Mouse (Mus musculus): Measurements from ENCODE around the gene Kcnj9. TPM values are rescaled to one million over a fixed set of nuclear protein-coding genes. Genes with fewer than 3 reads are reported as not detected.

Kcnj9 gene
- polyA plus RNA-seq, 1 experiment from 2014 or later = not detected

Other genes starting within 250 kb of the Kcnj9 start
- 64.4 and 80.4 TPM in 2 replicates for gene Copa, start 246.8 kb downstream of the Kcnj9 start, polyA plus RNA-seq (2015; fragmentation: Nextera tagmentation; extraction: Ambion mirVana)
- 33.6 and 38.6 TPM in 2 replicates for gene Ncstn, start 246.5 kb downstream of the Kcnj9 start, polyA plus RNA-seq (2015; fragmentation: Nextera tagmentation; extraction: Ambion mirVana)
- gene Pex19, start 202.6 kb downstream of the Kcnj9 start, polyA plus RNA-seq (2015; fragmentation: Nextera tagmentation; extraction: Ambion mirVana) = 39.9 and 48.2 TPM in 2 replicates
- 58.1 and 65.0 TPM in 2 replicates for gene Dcaf8, start 181.2 kb downstream of the Kcnj9 start, polyA plus RNA-seq (2015; fragmentation: Nextera tagmentation; extraction: Ambion mirVana)
- 20.9 and 22.2 TPM in 2 replicates for gene Pea15a, start 122.5 kb downstream of the Kcnj9 start, polyA plus RNA-seq (2015; fragmentation: Nextera tagmentation; extraction: Ambion mirVana)
- gene Casq1, start 109.5 kb downstream of the Kcnj9 start, polyA plus RNA-seq (2015; fragmentation: Nextera tagmentation; extraction: Ambion mirVana) = 0.29 and 0.55 TPM in 2 replicates
- gene Atp1a4, start 70.9 kb downstream of the Kcnj9 start, polyA plus RNA-seq (2015; fragmentation: Nextera tagmentation; extraction: Ambion mirVana) = 0.03 TPM in 1 of 2 replicates, not detected in the other
- gene Igsf8, start 67.7 kb downstream of the Kcnj9 start, polyA plus RNA-seq (2015; fragmentation: Nextera tagmentation; extraction: Ambion mirVana) = 15.4 and 16.8 TPM in 2 replicates
- gene Atp1a2, start 31.3 kb downstream of the Kcnj9 start, polyA plus RNA-seq (2015; fragmentation: Nextera tagmentation; extraction: Ambion mirVana) = 0.25 and 0.32 TPM in 2 replicates
- 0.03 and 0.07 TPM in 2 replicates for gene Kcnj10, start 11.9 kb upstream of the Kcnj9 start, polyA plus RNA-seq (2015; fragmentation: Nextera tagmentation; extraction: Ambion mirVana)
- 2.4 and 2.7 TPM in 2 replicates for gene Pigm, start 47.2 kb upstream of the Kcnj9 start, polyA plus RNA-seq (2015; fragmentation: Nextera tagmentation; extraction: Ambion mirVana)
- 1.5 and 1.9 TPM in 2 replicates for gene Slamf9, start 146.0 kb upstream of the Kcnj9 start, polyA plus RNA-seq (2015; fragmentation: Nextera tagmentation; extraction: Ambion mirVana)
- gene Igsf9, start 152.5 kb upstream of the Kcnj9 start, polyA plus RNA-seq (2015; fragmentation: Nextera tagmentation; extraction: Ambion mirVana) = 1.6 and 2.5 TPM in 2 replicates
- 127 and 145 TPM in 2 replicates for gene Tagln2, start 170.7 kb upstream of the Kcnj9 start, polyA plus RNA-seq (2015; fragmentation: Nextera tagmentation; extraction: Ambion mirVana)
- 0.17 and 0.44 TPM in 2 replicates for gene Cfap45, start 191.5 kb upstream of the Kcnj9 start, polyA plus RNA-seq (2015; fragmentation: Nextera tagmentation; extraction: Ambion mirVana)
- gene Vsig8, start 226.6 kb upstream of the Kcnj9 start, polyA plus RNA-seq (2015; fragmentation: Nextera tagmentation; extraction: Ambion mirVana) = not detected in 2 replicates

Measured in liver, embryonic 13.5 days (tissue).